Mouse (Mus musculus): ENCODE results near the gene Ube2u.

Gene Ube2u

DNA sequence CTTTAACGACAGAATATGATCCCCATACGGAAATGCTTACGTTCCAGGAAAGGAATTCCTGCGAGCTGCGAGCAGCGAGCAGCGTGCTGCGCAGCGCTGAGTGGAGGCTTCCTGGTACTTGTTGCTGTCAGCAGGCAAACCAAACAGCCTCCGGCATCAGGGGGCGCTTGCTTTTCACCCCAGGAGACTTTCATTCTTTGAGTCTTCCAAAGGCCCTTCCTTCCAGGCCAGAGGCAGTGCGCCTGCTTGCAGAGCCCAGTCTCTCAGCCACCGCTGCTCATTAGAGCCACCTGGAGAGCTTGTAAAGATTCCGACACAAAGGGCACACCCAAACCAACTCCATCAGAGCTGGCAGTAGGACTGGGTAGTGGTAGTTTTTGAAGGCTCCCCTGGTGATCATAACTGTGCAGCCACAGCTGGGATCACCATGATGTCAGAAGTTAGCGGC, 48.9 kb downstream of the Ube2u start:
- TF ChIP-seq GATA4 (IDR thresholded peaks at IDR 0.05; ENCODE audit: insufficient replicate concordance, low read length) = no peak

DNA sequence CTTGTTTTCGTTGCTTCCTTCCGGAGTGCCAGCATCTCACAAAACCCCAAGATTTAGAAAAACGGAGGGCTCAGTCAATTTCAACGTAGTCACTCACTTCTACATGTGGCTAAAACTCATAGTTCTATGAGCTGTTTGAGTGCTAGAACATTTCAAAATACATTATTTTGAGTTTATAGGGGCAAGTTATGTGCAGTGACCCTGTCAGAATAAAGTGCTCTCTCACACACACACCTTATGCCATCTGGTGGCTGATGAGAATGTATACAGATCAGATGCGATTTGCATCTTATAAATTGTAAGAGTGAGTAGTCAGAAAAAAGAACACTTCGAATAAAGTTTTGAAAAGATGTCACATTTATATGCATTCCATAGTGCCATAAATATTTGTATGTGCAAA, 55.0 kb downstream of the Ube2u start:
- no peak for TF ChIP-seq GATA4 (IDR thresholded peaks at IDR 0.05; ENCODE audit: insufficient replicate concordance, low read length)

DNA sequence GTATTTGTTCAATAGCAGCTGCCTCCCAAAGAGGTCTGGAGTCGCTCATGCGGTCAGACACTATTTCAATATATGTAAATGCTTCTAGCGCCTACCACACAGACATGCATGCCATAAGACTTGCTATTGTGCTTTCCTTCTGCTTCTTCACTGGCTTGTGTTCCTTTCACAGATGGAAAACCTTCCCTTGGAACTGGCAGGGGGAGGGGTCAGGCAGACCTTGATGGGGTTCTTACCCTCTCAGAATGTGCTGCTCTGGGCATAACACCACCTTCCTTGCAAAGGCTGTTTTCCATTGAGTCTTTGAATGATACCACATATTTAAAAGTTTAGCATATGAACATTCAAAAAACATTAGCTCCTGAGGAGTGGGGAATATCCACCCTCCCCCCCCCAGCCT, 56.3 kb downstream of the Ube2u start:
- TF ChIP-seq GATA4 (IDR thresholded peaks at IDR 0.05; ENCODE audit: insufficient replicate concordance, low read length) = no peak

DNA sequence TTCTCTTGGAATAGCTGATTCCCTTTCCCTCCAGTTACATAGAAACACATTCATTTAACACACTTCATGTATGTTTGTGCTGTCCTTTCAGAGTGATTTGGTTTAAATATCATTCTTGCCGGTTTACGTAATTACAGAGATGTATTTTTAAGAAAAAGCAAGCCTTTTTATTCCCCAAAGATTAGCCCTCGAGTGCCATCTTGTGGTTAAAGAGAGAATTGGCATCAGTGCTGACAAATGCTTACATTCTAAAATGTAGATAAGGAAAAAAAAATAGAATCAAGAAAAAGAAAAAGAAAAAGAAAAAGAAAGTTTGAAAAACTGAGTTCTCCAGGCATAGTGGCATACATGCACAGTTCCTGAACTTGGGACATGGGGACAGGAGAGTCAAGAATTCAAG, 59.2 kb downstream of the Ube2u start:
- TF ChIP-seq GATA4 (IDR thresholded peaks at IDR 0.05; ENCODE audit: insufficient replicate concordance, low read length) = no peak

DNA sequence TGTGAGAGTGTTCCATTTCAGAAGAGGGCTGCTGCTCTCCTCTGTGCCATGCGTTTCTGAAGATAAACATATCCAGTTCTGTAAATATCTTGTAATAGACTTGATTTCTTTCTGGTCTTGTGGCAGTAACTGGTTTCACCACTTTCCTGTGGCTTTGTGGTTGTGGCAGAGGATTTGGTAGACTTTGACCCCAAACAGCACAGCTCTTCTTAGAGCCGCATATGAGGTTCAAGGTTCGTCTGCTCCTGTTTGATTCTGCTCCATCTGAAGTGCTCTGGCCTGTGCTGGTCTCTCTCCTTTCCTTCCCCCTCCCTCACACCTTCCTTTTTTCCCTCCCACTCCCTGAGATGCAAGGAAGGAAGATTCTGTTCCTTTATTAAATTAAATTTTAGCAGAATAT, 60.8 kb downstream of the Ube2u start:
- no peak for TF ChIP-seq GATA4 (IDR thresholded peaks at IDR 0.05; ENCODE audit: insufficient replicate concordance, low read length)

DNA sequence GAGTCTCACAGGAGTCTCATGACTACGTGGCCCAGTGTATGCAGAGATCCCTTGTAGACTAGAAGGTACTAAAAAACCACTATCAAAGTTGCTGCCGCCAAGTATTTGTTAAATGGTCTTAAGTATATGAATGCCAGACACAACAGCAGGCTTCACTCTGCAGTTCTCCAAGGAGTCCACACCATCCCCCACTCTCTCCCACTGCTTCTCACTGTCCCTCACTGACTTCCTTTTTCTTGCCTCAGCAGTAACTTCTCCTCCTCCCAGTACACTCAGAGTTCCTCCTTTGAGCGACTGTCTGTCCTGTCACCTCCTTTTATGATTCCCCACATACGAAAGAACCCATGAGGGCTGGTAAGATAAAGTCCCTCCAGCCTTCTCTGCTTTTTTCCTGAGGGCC, 69.3 kb downstream of the Ube2u start:
- TF ChIP-seq GATA4 (IDR thresholded peaks at IDR 0.05; ENCODE audit: insufficient replicate concordance, low read length) = no peak

DNA sequence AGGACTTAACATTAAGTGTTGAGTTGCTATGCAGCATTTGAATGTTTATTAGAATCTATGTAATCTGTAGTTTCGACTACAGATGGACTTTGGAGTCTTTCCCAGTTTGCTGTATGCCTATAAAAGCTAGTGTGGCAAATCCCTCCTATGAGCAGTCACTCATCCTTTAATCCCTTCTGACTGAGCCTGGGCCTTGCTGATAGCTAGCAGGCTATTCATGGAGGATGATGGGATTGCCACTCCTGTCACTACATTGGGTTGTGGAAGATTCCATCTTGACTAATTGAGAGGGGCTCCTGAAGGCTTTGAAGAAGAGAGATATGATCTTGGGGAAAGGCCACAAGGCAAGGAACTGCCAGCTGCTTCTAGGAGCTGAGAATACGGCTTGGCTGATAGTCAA, 74.6 kb downstream of the Ube2u start:
- no peak for TF ChIP-seq GATA4 (IDR thresholded peaks at IDR 0.05; ENCODE audit: insufficient replicate concordance, low read length)

DNA sequence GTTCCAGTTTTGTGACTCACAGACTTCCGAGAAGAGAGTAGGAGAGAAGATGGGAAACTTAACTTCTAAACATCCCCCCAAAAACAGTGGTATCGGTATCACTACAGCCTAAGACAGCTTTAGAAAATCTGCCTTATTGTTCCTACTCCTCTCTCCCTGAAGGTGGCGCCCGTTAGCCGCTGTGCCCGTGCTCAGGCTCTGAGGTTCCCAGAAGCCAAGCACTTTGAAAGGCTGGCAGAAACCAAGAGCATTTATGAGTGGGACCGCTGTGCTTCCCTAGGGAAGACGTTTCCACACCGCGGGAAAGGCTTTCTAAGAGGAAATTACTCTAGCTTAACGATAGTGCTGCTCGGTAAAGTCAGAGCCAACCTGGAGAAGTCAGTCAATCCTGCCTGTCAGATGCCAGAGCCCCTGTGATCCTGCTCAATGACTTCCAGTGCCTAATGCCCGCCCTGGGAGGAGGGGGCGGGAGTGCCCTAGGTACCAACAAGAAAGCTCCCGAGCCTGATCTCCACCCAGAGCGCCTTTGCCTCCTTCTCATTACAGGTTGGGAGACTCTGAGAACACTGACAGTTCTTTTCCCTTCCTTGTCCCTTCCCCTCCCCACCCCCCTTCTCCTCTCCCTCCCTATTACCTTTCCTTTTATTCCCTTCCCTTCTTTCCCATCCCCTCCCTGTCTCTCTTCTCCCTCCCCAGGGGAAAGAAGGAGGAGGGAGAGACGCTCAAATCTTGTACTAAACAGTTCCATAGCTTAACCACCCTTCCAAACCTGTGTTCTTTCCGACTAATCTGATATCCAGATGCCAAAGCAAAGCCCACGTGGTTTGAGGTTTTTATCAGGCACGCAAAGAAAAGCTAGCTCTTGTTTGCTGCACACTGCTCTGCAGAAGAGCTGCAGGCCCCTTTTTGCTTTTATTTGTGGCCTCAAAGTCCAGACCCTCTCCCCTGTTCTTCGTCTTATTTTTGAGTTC, 109.9 kb downstream of the Ube2u start:
- no peak for TF ChIP-seq GATA4 (IDR thresholded peaks at IDR 0.05; ENCODE audit: insufficient replicate concordance, low read length)

DNA sequence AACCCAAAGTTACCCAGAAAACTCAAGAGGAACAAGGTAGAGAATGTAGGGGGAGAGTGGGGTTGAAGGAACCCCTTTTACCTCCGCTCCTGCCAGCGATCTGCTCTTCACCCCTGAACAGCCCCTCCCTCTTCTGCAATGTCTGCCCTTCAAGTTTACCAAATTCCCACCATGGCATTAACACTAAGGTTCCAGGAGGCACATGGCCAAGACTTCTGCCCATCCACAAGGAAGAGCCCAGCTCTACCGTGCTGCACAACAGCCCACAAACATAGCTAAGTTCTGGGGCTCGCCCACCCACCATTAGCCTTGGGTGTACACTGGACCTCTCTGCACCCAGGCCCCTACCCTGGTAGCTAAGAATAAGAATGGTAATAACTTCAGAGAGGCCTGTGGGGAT, 117.1 kb downstream of the Ube2u start:
- TF ChIP-seq GATA4 (IDR thresholded peaks at IDR 0.05; ENCODE audit: insufficient replicate concordance, low read length) = no peak

DNA sequence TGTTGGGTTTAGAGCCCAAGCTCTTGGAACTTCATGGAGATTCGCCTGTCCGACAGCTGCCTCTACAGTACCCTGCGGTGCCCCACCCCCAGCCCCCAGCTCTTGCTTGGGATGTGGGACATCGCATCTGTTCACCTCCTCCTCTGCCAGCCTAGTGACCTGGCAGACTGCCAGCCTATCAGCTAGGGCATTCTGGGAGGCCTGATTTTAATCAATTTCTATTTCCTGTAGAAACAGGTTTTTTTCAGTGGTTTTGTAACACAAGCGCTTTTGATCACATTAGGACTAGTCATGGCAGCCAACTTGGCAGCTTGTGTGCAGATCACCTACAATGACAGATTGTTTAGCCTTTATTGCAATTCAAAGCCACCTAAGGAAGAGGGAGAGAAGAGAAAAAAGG, 118.0 kb downstream of the Ube2u start:
- no peak for TF ChIP-seq GATA4 (IDR thresholded peaks at IDR 0.05; ENCODE audit: insufficient replicate concordance, low read length)

DNA sequence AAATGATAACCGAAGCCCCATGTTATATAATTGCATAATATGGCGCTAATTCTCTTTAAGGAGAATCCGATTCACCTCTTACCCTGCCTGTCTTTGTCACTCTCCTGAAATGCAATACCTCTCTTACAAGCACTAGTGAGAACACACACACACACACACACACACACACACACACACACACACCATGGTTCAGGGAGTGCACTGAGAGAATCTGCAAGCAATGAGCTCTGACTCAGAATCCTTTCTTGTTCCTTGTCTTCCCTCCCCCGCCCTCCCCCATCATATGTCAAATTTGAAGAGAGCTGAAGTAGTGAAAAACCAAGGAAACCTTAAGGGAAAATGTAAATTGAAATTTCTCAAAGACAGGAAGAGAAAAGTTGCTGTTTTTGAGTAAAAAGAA, 118.4 kb downstream of the Ube2u start:
- TF ChIP-seq GATA4 (IDR thresholded peaks at IDR 0.05; ENCODE audit: insufficient replicate concordance, low read length) = no peak
